Mouse (Mus musculus) frontal cortex, postnatal 10 days (tissue): ENCODE data around the gene Wdr92.

ENCODE experiments used
- DNase-seq, 2 experiments: peaks; one replicate each; pipeline ENCODE4 v3.0.0; 2022; ENCODE audit warnings: low spot score in 2 of 2, mixed read lengths in 1 of 2

Wdr92 gene

GRCm38 (mm10) chr11:17181807-17182206, at the start of gene Wdr92:
Gene Wdr92, plus strand, starts transcription at chr11:17182107.
- DNase-seq, result no peak

GRCm38 (mm10) chr11:17135638-17136037, 46.3 kb upstream of the Wdr92 start:
- no peak for DNase-seq

- DNase-seq, result no peak
Measured at GRCm38 (mm10) chr11:17138306-17139033, 43.4 kb upstream of the Wdr92 start.

- DNase-seq, result peak; percentile 94 to 96
Measured at GRCm38 (mm10) chr11:17158858-17159737, 22.8 kb upstream of the Wdr92 start, which contains the start of gene Ppp3r1. Gene Ppp3r1, plus strand, starts transcription at chr11:17159263.

- peak; percentile 50 to 54 for DNase-seq
Measured at GRCm38 (mm10) chr11:17159738-17160241, 22.1 kb upstream of the Wdr92 start.

- DNase-seq, result peak; percentile 27 to 47
Measured at GRCm38 (mm10) chr11:17160242-17160641, 21.7 kb upstream of the Wdr92 start.

- DNase-seq, result no peak
Measured at GRCm38 (mm10) chr11:17163956-17164355, 18.0 kb upstream of the Wdr92 start.

- DNase-seq, result no peak
Measured at GRCm38 (mm10) chr11:17166627-17167026, 15.3 kb upstream of the Wdr92 start.

- DNase-seq, result no peak
Measured at GRCm38 (mm10) chr11:17169262-17169661, 12.6 kb upstream of the Wdr92 start.

- DNase-seq, result no peak
Measured at GRCm38 (mm10) chr11:17170938-17171729, 10.8 kb upstream of the Wdr92 start.

- DNase-seq, result no peak
Measured at GRCm38 (mm10) chr11:17172300-17172699, 9.6 kb upstream of the Wdr92 start.

- DNase-seq, result no peak
Measured at GRCm38 (mm10) chr11:17176638-17177037, 5.3 kb upstream of the Wdr92 start.

- no peak for DNase-seq
Measured at GRCm38 (mm10) chr11:17180753-17181152, 1.2 kb upstream of the Wdr92 start.

GRCm38 (mm10) chr11:17183165-17183564, 1.3 kb downstream of the Wdr92 start:
- DNase-seq, result no peak

- DNase-seq, result no peak
Measured at GRCm38 (mm10) chr11:17187649-17188048, 5.7 kb downstream of the Wdr92 start.

- DNase-seq, result no peak
Measured at GRCm38 (mm10) chr11:17188786-17189185, 6.9 kb downstream of the Wdr92 start.

- DNase-seq, result no peak
Measured at GRCm38 (mm10) chr11:17192151-17192844, 10.4 kb downstream of the Wdr92 start.

- DNase-seq, result no peak
Measured at GRCm38 (mm10) chr11:17199170-17199569, 17.3 kb downstream of the Wdr92 start.

GRCm38 (mm10) chr11:17199840-17200501, 18.1 kb downstream of the Wdr92 start:
- DNase-seq, result no peak

GRCm38 (mm10) chr11:17200936-17201335, 19.0 kb downstream of the Wdr92 start:
- DNase-seq, result no peak

- no peak for DNase-seq
Measured at GRCm38 (mm10) chr11:17202481-17202880, 20.6 kb downstream of the Wdr92 start.
